Mouse (Mus musculus) kidney, embryonic 15.5 days (tissue): ENCODE data around the gene Syn3. TPM values are rescaled to one million over a fixed set of nuclear protein-coding genes. Genes with fewer than 3 reads are reported as not detected.
A peak's percentile ranks its signal among the peaks of the same experiment; 100 is the strongest.

Source experiments
- ATAC-seq: fragments of 200-750 bp; cut with Nextera tagmentation; replicated peaks from 2 replicates; pipeline ENCODE4 v1.8.0; 2017; ENCODE audit warnings: moderate TSS enrichment; ENCODE audit not compliant: low FRiP score
- H3K27ac ChIP-seq: fragments of 300-500 bp; sonication (generic); 2 replicates; pipeline ENCODE4 v1.5.1; 2015; ENCODE audit warnings: mild to moderate bottlenecking, inconsistent platforms
- H3K27me3 ChIP-seq: fragments of 300-500 bp; sonication (generic); 2 replicates; pipeline ENCODE4 v1.6.1; 2015; ENCODE audit warnings: inconsistent platforms
- H3K36me3 ChIP-seq: fragments of 300-500 bp; sonication (generic); 2 replicates; pipeline ENCODE4 v1.6.1; 2015; ENCODE audit warnings: inconsistent platforms
- H3K4me1 ChIP-seq: fragments of 300-500 bp; sonication (generic); 2 replicates; pipeline ENCODE4 v1.6.1; 2015; ENCODE audit warnings: inconsistent platforms
- H3K4me2 ChIP-seq: fragments of 300-500 bp; sonication (generic); 2 replicates; pipeline ENCODE4 v1.6.1; 2015; ENCODE audit warnings: moderate library complexity, mild to moderate bottlenecking, inconsistent platforms
- H3K4me3 ChIP-seq: fragments of 300-500 bp; sonication (generic); replicated peaks from 2 replicates; pipeline ENCODE4 v1.5.1; 2015; ENCODE audit warnings: mild to moderate bottlenecking, inconsistent platforms
- H3K9ac ChIP-seq: fragments of 300-500 bp; sonication (generic); 2 replicates; pipeline ENCODE4 v1.6.1; 2015; ENCODE audit warnings: mild to moderate bottlenecking, inconsistent platforms
- H3K9me3 ChIP-seq: fragments of 300-500 bp; sonication (generic); replicated peaks from 2 replicates; pipeline ENCODE4 v1.6.1; 2016; ENCODE audit warnings: inconsistent platforms
- WGBS: fragments of 180-500 bp; shearing (Covaris S2); methylation state at CpG from one replicate; pipeline ENCODE4 v1.1.7; 2015; ENCODE audit warnings: mixed read lengths; 5-methylcytosine and 5-hydroxymethylcytosine counted together
- polyA plus RNA-seq: library from polyadenylated mRNA; unstranded; fragments of >200 nt; fragmentation: Nextera tagmentation; extraction: Ambion mirVana; gene quantifications from 2 replicates; pipeline ENCODE4 v1.2.1, GENCODE M21; 2015

Syn3 gene
- polyA plus RNA-seq, 1 experiment from 2014 or later = 8.1 TPM

DNA sequence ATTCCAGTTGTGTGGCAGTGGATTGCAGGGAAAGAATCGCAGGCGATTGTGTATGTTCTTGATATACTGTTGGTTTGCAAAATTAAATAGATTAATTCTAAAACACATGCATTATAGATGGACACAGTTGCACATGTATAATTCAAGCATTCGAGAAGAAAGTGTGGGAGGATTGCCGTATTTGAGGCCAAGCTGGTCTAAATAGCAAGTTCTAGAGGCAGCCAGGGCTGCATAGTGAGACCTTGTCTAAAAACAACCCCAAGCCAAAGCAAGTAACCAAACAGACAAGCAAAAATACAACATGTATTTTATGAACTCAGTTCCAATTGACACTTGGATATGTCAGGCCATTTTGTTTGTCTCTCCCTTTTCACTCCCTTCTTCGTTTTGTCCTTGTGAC is 223.1 kb downstream of the Syn3 start:
- ATAC-seq = no peak

DNA sequence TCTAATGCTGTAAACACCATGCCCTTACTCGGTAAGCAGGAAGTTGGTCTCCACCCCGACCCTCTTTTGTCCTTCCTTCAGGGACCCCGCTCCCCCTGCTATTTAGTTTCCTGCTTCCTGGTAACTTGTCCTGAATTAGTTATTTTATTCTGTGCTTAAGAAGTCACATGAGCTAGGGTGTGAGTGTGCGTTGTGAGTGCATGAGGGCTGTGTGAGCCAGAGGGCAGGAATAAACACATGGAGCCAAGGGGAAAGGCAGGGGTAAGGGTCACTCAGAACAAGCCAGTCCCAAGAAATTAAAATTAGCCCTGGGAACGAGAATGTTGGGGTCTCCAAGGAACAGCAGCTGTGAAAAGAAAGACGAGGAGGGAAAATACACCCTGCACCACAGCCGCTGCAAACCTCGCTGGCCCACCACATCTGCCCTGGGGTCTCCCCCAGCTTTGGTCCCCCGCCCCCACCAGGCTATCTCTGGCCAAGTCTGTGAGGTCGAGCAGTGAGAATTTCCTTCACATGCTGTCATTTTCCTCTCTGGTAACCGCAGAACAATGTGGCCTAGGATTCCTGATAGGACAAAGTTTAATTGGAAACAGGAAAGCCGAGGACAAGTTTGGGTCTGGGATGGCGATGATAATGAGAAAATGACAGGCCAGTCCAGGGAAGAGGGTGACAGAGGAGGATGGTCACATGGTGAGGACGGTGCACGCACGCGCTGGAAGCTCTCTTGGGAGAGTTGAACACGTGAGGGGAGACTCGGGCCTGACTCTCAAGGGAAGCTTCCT is 225.1 kb downstream of the Syn3 start:
- H3K4me3 ChIP-seq = no peak overlapping the region
- no peaks in the 10 kb centered on the region for H3K36me3 ChIP-seq
- peaks cover 20% of the 10 kb centered on the region for H3K4me1 ChIP-seq
- peak; percentile 60; the same call in 1 of the 2 replicates for ATAC-seq
- H3K9me3 ChIP-seq = no peaks in the 10 kb centered on the region
- no peak overlapping the region for H3K9ac ChIP-seq
- peak overlapping the region; percentile 74 for H3K27ac ChIP-seq
- H3K4me2 ChIP-seq = no peak overlapping the region
- WGBS = 56% methylated on average over 19 of the region's 19 CpGs
- no peaks in the 10 kb centered on the region for H3K27me3 ChIP-seq

More for the DNA sequence above, 223.1 kb downstream of the Syn3 start:
- WGBS = 86% methylated on average over 5 of the region's 5 CpGs
- Histone ChIP-seq H3K9ac (no peak overlapping the region), H3K4me2 (no peak overlapping the region), H3K9me3 (no peaks in the 10 kb centered on the region), H3K36me3 (no peaks in the 10 kb centered on the region), H3K4me3 (no peak overlapping the region), H3K27ac (no peak overlapping the region), H3K4me1 (peaks cover 15% of the 10 kb centered on the region), H3K27me3 (no peaks in the 10 kb centered on the region)

GRCm38 (mm10) chr10:86272826-86273225 is 225.9 kb downstream of the Syn3 start:
- H3K36me3 ChIP-seq = no peaks in the 10 kb centered on the region
- H3K4me2 ChIP-seq = no peak overlapping the region
- ATAC-seq = no peak
- no peak overlapping the region for H3K9ac ChIP-seq
- H3K4me1 ChIP-seq = peaks cover 20% of the 10 kb centered on the region
- 83% methylated on average over 3 of the region's 3 CpGs for WGBS
- no peaks in the 10 kb centered on the region for H3K9me3 ChIP-seq
- no peaks in the 10 kb centered on the region for H3K27me3 ChIP-seq
- no peak overlapping the region for H3K4me3 ChIP-seq
- peak overlapping the region; percentile 74 for H3K27ac ChIP-seq

DNA sequence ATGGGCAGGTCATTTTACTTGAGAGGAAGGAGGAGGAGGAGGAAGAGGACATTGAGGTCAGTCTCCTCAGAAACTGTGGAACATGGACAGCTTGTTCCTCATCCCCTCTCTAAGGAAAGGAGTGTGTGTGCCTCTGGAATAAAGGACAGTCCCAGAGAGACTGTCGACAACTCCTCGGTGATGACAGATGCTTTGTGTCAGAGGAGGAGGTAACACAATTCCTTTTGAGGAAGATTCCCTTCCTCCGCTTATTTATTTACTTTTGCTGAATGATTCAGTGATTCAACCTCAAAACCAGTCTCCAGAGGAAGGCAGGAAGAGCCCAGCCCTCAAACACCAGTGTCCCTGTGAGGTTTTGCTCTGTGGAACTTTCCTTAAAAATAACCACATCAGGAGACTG is 228.4 kb downstream of the Syn3 start:
- H3K4me2 ChIP-seq = no peak overlapping the region
- no peak overlapping the region for H3K9ac ChIP-seq
- no peaks in the 10 kb centered on the region for H3K27me3 ChIP-seq
- peaks cover 20% of the 10 kb centered on the region for H3K4me1 ChIP-seq
- no peak for ATAC-seq
- 36% methylated on average over 3 of the region's 3 CpGs for WGBS
- H3K9me3 ChIP-seq = no peaks in the 10 kb centered on the region
- H3K27ac ChIP-seq = peak overlapping the region; percentile 60
- no peak overlapping the region for H3K4me3 ChIP-seq
- H3K36me3 ChIP-seq = no peaks in the 10 kb centered on the region

- Histone ChIP-seq H3K4me3 (no peak overlapping the region), H3K36me3 (no peaks in the 10 kb centered on the region), H3K4me2 (no peak overlapping the region), H3K27ac (no peak overlapping the region), H3K27me3 (no peaks in the 10 kb centered on the region), H3K9me3 (0 out of 2 replicates have a peak, but pooled peaks cover 4% of the 10 kb centered on the region), H3K4me1 (peaks cover 5% of the 10 kb centered on the region; the same call in 1 of the 2 replicates), H3K9ac (no peak overlapping the region)
- WGBS = 72% methylated on average over 9 of the region's 9 CpGs
- peak; percentile 64; the same call in 1 of the 2 replicates for ATAC-seq
Observed at GRCm38 (mm10) chr10:86264618-86265017, 234.1 kb downstream of the Syn3 start.

- Histone ChIP-seq H3K27ac (no peak overlapping the region), H3K4me1 (peaks cover 5% of the 10 kb centered on the region; the same call in 1 of the 2 replicates), H3K27me3 (no peaks in the 10 kb centered on the region), H3K9me3 (0 out of 2 replicates have a peak, but pooled peaks cover 4% of the 10 kb centered on the region), H3K36me3 (no peaks in the 10 kb centered on the region), H3K4me3 (no peak overlapping the region), H3K9ac (no peak overlapping the region), H3K4me2 (no peak overlapping the region)
- 64% methylated on average over 2 of the region's 2 CpGs for WGBS
- no peak for ATAC-seq
Observed at GRCm38 (mm10) chr10:86261725-86262124, 237.0 kb downstream of the Syn3 start.

- H3K9me3 ChIP-seq = 0 out of 2 replicates have a peak, but pooled peaks cover 4% of the 10 kb centered on the region
- H3K4me2 ChIP-seq = no peak overlapping the region
- ATAC-seq = no peak
- no peak overlapping the region for H3K27ac ChIP-seq
- H3K9ac ChIP-seq = no peak overlapping the region
- 91% methylated on average over 3 of the region's 3 CpGs for WGBS
- H3K27me3 ChIP-seq = no peaks in the 10 kb centered on the region
- H3K4me3 ChIP-seq = no peak overlapping the region
- no peaks in the 10 kb centered on the region for H3K4me1 ChIP-seq
- H3K36me3 ChIP-seq = no peaks in the 10 kb centered on the region
Observed at GRCm38 (mm10) chr10:86258992-86259391, 239.7 kb downstream of the Syn3 start.

DNA sequence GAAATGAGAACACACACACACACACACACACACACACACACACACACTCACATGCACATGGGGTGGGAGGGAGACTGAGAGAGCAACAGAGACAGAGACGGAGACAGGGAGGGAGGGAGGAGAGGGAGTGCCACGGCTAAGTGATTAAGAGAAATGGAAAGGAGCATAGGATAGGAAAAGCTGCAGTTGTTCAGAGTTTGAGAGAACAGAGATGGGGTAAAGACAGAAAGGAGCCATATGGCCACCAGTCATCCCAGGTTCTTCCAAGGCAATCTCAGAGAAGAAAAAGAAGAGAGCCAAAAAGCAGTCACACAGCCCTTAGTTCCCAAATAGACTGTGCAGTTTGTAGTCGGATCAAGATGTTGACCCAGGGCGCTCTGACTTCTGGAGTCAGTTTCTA is 240.7 kb downstream of the Syn3 start:
- Histone ChIP-seq H3K9me3 (0 out of 2 replicates have a peak, but pooled peaks cover 4% of the 10 kb centered on the region), H3K4me1 (no peaks in the 10 kb centered on the region), H3K4me2 (no peak overlapping the region), H3K4me3 (no peak overlapping the region), H3K27me3 (no peaks in the 10 kb centered on the region), H3K9ac (no peak overlapping the region), H3K27ac (no peak overlapping the region), H3K36me3 (no peaks in the 10 kb centered on the region)
- ATAC-seq = no peak
- WGBS = 63% methylated on average over 4 of the region's 4 CpGs

DNA sequence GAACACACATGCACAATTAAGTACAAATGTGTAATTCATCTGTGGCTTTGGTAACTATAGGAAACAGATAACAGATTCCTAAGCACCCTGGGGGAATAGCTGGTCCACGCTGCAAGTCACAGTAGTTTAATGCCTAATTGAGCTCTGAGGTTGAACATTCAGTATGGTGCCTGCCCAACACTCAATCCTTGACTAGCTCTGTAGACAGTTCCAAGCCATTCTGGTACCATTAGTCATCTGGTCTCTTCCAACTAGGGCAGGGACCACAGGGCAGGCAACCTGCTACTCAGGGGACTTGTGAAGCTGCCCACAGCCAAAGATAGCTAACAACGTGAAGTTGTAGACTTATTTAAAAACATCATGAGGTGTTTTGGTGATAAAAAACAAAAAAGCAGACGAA is 241.7 kb downstream of the Syn3 start:
- Histone ChIP-seq H3K27me3 (no peaks in the 10 kb centered on the region), H3K4me3 (no peak overlapping the region), H3K4me2 (no peak overlapping the region), H3K9me3 (0 out of 2 replicates have a peak, but pooled peaks cover 4% of the 10 kb centered on the region), H3K9ac (no peak overlapping the region), H3K4me1 (no peaks in the 10 kb centered on the region), H3K36me3 (no peaks in the 10 kb centered on the region), H3K27ac (no peak overlapping the region)
- no peak for ATAC-seq
- 83% methylated on average over 3 of the region's 3 CpGs for WGBS

DNA sequence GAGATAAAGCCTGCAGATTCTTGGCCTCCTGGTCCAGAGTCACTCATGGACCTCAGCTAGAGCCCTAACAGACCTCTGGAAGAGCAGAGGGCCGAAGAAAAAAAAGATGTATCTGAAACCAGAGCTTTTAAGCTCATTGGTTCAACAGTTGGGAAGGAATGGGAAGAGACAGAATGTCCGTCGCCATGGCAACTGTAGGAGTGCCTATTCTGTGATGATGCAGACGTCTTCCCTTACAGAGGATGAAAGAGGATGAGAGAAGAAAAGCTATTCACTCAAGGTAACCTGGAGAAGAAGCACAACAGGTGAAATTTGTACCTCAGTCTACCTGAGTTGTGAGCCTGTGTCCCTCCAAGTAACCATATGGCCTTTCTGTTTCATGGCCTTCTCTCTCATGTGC is 242.5 kb downstream of the Syn3 start:
- H3K4me2 ChIP-seq = no peak overlapping the region
- H3K9me3 ChIP-seq = 0 out of 2 replicates have a peak, but pooled peaks cover 4% of the 10 kb centered on the region
- H3K27ac ChIP-seq = no peak overlapping the region
- H3K4me1 ChIP-seq = no peaks in the 10 kb centered on the region
- no peak overlapping the region for H3K9ac ChIP-seq
- H3K4me3 ChIP-seq = no peak overlapping the region
- 61% methylated on average over 4 of the region's 4 CpGs for WGBS
- no peaks in the 10 kb centered on the region for H3K36me3 ChIP-seq
- no peaks in the 10 kb centered on the region for H3K27me3 ChIP-seq
- ATAC-seq = no peak

DNA sequence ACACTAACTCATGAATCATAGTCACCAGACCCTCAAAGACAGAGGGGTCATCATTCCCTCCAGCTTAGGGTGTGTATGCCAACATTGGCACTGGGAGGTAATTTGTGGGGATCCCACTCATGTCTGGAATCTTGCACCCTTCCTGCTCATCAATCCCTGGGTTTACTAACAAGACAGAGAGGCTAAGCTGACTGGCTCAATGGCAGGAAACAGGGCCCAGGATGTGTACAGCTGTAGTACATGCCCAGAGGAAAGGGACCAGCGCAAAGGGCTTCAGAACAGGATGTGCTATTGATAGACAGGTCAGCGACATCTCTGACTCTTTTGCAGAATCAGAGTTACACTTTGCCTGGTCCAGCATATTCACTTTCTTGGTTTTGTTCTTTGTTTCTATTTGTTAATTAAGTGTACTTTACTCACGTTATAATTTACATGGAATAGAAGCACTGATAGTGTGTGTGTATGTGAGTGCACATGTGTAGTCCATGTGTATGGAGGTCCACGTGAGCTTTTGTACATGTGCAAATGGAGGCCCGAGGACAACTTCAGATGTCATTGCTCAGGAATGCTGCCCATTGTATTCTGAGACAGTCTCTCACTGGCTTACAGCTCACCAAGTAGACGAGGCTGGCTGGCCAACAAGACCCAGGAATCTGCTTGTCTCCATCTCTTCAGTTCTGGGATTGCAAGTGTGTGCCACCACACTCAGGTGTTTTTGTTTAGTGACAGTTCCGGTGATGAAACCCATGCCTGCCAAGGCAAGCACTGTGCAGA is 248.4 kb downstream of the Syn3 start:
- no peak overlapping the region for H3K9ac ChIP-seq
- no peaks in the 10 kb centered on the region for H3K27me3 ChIP-seq
- no peak overlapping the region for H3K27ac ChIP-seq
- no peak overlapping the region for H3K4me2 ChIP-seq
- H3K9me3 ChIP-seq = no peaks in the 10 kb centered on the region
- no peaks in the 10 kb centered on the region for H3K4me1 ChIP-seq
- H3K4me3 ChIP-seq = no peak overlapping the region
- WGBS = 82% methylated on average over 7 of the region's 7 CpGs
- H3K36me3 ChIP-seq = no peaks in the 10 kb centered on the region
- ATAC-seq = no peak

- H3K27ac ChIP-seq = no peak overlapping the region
- no peaks in the 10 kb centered on the region for H3K27me3 ChIP-seq
- no peaks in the 10 kb centered on the region for H3K4me1 ChIP-seq
- no peak overlapping the region for H3K9ac ChIP-seq
- no peak for ATAC-seq
- 88% methylated on average over 1 of the region's 1 CpGs for WGBS
- H3K4me3 ChIP-seq = no peak overlapping the region
- H3K36me3 ChIP-seq = no peaks in the 10 kb centered on the region
- no peaks in the 10 kb centered on the region for H3K9me3 ChIP-seq
- H3K4me2 ChIP-seq = no peak overlapping the region
Observed at GRCm38 (mm10) chr10:86249283-86249682, 249.4 kb downstream of the Syn3 start.
